Mouse (Mus musculus): ENCODE measurements around the gene Sv2a. TPM values are rescaled to one million over a fixed set of nuclear protein-coding genes. Genes with fewer than 3 reads are reported as not detected.
A peak's percentile ranks its signal among the peaks of the same experiment; 100 is the strongest.
"Not testable (repeated sequence)": the region's sequence is repeated elsewhere in the genome, so short reads cannot be mapped to it uniquely, and the experiment has no call there.

Gene Sv2a
- polyA plus RNA-seq, 1 experiment from 2014 or later, result 78.5 TPM

GRCm38 (mm10) chr3:96161869-96162840, 18.8 kb upstream of the Sv2a start, which contains the start of gene Mtmr11:
Gene Mtmr11 (plus strand): TSS chr3:96162004.
- WGBS, result 8% methylated on average over 16 of the region's 16 CpGs
- ATAC-seq (ENCODE audit: low read depth), result peak; percentile 44
- H3K4me3 ChIP-seq, result peak within 1 kb of the TSS; percentile 44
- H3K36me3 ChIP-seq, result no peaks in the 10 kb centered on the region
- no peaks in the 10 kb centered on the region for H3K27me3 ChIP-seq
- H3K4me2 ChIP-seq, result peak within 1 kb of the TSS; percentile 78
- peak within 1 kb of the TSS; percentile 72 for H3K9ac ChIP-seq
- no peaks in the 10 kb centered on the region for H3K9me3 ChIP-seq
- 0 out of 2 replicates have a peak within 1 kb of the TSS, but pooled peaks have one; percentile 33 for H3K27ac ChIP-seq (replicated peaks)
- H3K4me1 ChIP-seq (replicated peaks), result peaks cover 25% of the 10 kb centered on the region

- Histone ChIP-seq H3K9me3 (no peaks in the 10 kb centered on the region), H3K4me1 (replicated peaks) (peaks cover 25% of the 10 kb centered on the region), H3K27me3 (no peaks in the 10 kb centered on the region), H3K27ac (replicated peaks) (no peak overlapping the region), H3K4me3 (no peak overlapping the region), H3K36me3 (no peaks in the 10 kb centered on the region), H3K9ac (0 out of 2 replicates have a peak overlapping the region, but pooled peaks have one; percentile 72), H3K4me2 (peak overlapping the region; percentile 78)
- WGBS, result 87% methylated on average over 6 of the region's 6 CpGs
- no peak for ATAC-seq (ENCODE audit: low read depth)
Observed at GRCm38 (mm10) chr3:96163040-96163439, 17.9 kb upstream of the Sv2a start.

GRCm38 (mm10) chr3:96168466-96169158, 12.3 kb upstream of the Sv2a start:
- no peaks in the 10 kb centered on the region for H3K27me3 ChIP-seq
- no peak for ATAC-seq (ENCODE audit: low read depth)
- no peak overlapping the region for H3K4me2 ChIP-seq
- peaks cover 25% of the 10 kb centered on the region for H3K4me1 ChIP-seq (replicated peaks)
- no peak overlapping the region for H3K9ac ChIP-seq
- H3K27ac ChIP-seq (replicated peaks), result 0 out of 2 replicates have a peak overlapping the region, but pooled peaks have one; percentile 9
- H3K4me3 ChIP-seq, result no peak overlapping the region
- H3K36me3 ChIP-seq, result no peaks in the 10 kb centered on the region
- no peaks in the 10 kb centered on the region for H3K9me3 ChIP-seq
- WGBS, result 74% methylated on average over 12 of the region's 12 CpGs

GRCm38 (mm10) chr3:96170276-96170675, 10.7 kb upstream of the Sv2a start:
- no peak overlapping the region for H3K9ac ChIP-seq
- ATAC-seq (ENCODE audit: low read depth), result no peak
- 91% methylated on average over 4 of the region's 4 CpGs for WGBS

GRCm38 (mm10) chr3:96170976-96171545, 9.9 kb upstream of the Sv2a start:
- H3K36me3 ChIP-seq, result peaks cover 22% of the 10 kb centered on the region
- H3K4me3 ChIP-seq, result peak overlapping the region; percentile 74
- peak overlapping the region; percentile 99 for H3K27ac ChIP-seq (replicated peaks)
- no peaks in the 10 kb centered on the region for H3K27me3 ChIP-seq
- H3K9me3 ChIP-seq, result no peaks in the 10 kb centered on the region
- H3K4me1 ChIP-seq (replicated peaks), result peaks cover 44% of the 10 kb centered on the region
- 71% methylated on average over 10 of the region's 10 CpGs for WGBS
- H3K4me2 ChIP-seq, result peak overlapping the region; percentile 96
- peak overlapping the region; percentile 90 for H3K9ac ChIP-seq
- ATAC-seq (ENCODE audit: low read depth), result no peak

More at GRCm38 (mm10) chr3:96170276-96170675, 10.7 kb upstream of the Sv2a start:
- H3K4me1 ChIP-seq (replicated peaks), result peaks cover 40% of the 10 kb centered on the region
- no peak overlapping the region for H3K4me3 ChIP-seq
- H3K27me3 ChIP-seq, result no peaks in the 10 kb centered on the region
- peaks cover 15% of the 10 kb centered on the region for H3K36me3 ChIP-seq
- peak overlapping the region; percentile 42 for H3K27ac ChIP-seq (replicated peaks)
- H3K9me3 ChIP-seq, result no peaks in the 10 kb centered on the region
- no peak overlapping the region for H3K4me2 ChIP-seq

DNA sequence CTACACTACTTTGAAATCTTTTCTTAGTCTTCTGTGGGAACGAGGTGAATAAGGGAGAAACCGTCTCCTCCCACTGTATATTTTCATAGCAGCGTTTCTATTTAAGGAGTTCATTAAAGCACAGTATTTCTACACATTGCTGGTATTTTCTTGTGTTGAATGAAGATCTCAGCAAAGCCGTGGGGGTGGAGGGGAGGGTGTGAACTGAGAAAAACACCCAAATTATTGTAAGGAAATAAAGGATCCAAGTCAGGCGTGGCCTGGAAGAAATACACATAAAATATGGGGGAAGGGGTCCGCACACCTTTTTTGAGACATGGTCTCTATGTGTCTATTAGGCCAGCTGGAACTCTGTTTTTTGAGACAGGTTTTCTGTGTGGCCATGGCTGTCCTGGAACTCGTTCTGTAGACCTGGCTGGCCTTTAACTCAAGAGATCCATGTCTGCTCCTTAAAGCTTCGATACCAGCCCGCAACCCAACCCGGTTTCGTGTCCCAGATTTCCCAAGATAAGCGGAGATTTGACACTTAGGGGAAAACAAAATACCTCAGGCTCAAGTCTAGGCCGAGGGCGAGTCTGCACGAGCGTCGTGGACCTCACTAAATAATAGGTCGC, 9.3 kb upstream of the Sv2a start:
- H3K36me3 ChIP-seq, result peaks cover 28% of the 10 kb centered on the region
- ATAC-seq (ENCODE audit: low read depth), result peak; percentile 29
- H3K9ac ChIP-seq, result peak overlapping the region; percentile 90
- peak overlapping the region; percentile 99 for H3K27ac ChIP-seq (replicated peaks)
- 25% methylated on average over 18 of the region's 18 CpGs for WGBS
- H3K9me3 ChIP-seq, result no peaks in the 10 kb centered on the region
- no peaks in the 10 kb centered on the region for H3K27me3 ChIP-seq
- peak overlapping the region; percentile 74 for H3K4me3 ChIP-seq
- peak overlapping the region; percentile 96 for H3K4me2 ChIP-seq
- H3K4me1 ChIP-seq (replicated peaks), result peaks cover 47% of the 10 kb centered on the region

- Histone ChIP-seq H3K4me2 (peak within 1 kb of the TSS; percentile 96), H3K9ac (peak within 1 kb of the TSS; percentile 90), H3K27ac (replicated peaks) (peak within 1 kb of the TSS; percentile 99), H3K9me3 (no peaks in the 10 kb centered on the region), H3K4me1 (replicated peaks) (peaks cover 47% of the 10 kb centered on the region), H3K36me3 (peaks cover 33% of the 10 kb centered on the region), H3K27me3 (no peaks in the 10 kb centered on the region), H3K4me3 (peak within 1 kb of the TSS; percentile 74)
- under 1% methylated on average over 58 of the region's 58 CpGs for WGBS
- peak; percentile 94 for ATAC-seq (ENCODE audit: low read depth)
Observed at GRCm38 (mm10) chr3:96172197-96173178, 8.5 kb upstream of the Sv2a start, which contains the start of gene Sf3b4. Gene Sf3b4 (plus strand): TSS chr3:96172332.

GRCm38 (mm10) chr3:96173185-96173584, 7.8 kb upstream of the Sv2a start:
- H3K27me3 ChIP-seq, result no peaks in the 10 kb centered on the region
- 35% methylated on average over 7 of the region's 7 CpGs for WGBS
- peaks cover 40% of the 10 kb centered on the region for H3K36me3 ChIP-seq
- H3K27ac ChIP-seq (replicated peaks), result 0 out of 2 replicates have a peak overlapping the region, but pooled peaks have one; percentile 99
- peak overlapping the region; percentile 96 for H3K4me2 ChIP-seq
- peak overlapping the region; percentile 90 for H3K9ac ChIP-seq
- no peak for ATAC-seq (ENCODE audit: low read depth)
- H3K4me1 ChIP-seq (replicated peaks), result peaks cover 47% of the 10 kb centered on the region
- H3K4me3 ChIP-seq, result peak overlapping the region; percentile 74
- H3K9me3 ChIP-seq, result no peaks in the 10 kb centered on the region

DNA sequence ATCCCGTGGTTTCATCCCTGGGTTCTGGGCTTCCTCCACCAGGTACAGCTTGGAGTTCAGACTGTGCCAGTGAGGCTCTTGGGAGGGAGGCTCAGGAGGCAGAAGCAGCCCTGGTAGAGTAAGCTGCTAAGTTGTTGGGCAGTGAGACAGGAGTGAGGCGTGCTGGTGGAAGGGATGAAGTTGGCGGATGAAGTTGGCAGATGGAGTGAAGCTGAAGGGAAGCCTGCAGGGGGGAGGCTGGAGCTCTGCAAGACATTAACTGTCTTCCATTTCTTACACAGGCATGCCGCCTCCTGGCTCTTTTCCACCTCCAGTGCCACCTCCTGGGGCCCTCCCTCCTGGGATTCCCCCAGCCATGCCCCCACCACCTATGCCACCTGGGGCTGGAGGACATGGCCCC, 6.9 kb upstream of the Sv2a start:
- WGBS, result 88% methylated on average over 4 of the region's 4 CpGs
- H3K9me3 ChIP-seq; H3K27ac ChIP-seq (replicated peaks); ATAC-seq (ENCODE audit: low read depth); H3K27me3 ChIP-seq; H3K9ac ChIP-seq: not testable (repeated sequence)
- H3K4me1 ChIP-seq (replicated peaks), result peaks cover 47% of the 10 kb centered on the region
- 0 out of 2 replicates have a peak overlapping the region, but pooled peaks have one; percentile 74 for H3K4me3 ChIP-seq
- H3K36me3 ChIP-seq, result peaks cover 48% of the 10 kb centered on the region
- 0 out of 2 replicates have a peak overlapping the region, but pooled peaks have one; percentile 18 for H3K4me2 ChIP-seq

DNA sequence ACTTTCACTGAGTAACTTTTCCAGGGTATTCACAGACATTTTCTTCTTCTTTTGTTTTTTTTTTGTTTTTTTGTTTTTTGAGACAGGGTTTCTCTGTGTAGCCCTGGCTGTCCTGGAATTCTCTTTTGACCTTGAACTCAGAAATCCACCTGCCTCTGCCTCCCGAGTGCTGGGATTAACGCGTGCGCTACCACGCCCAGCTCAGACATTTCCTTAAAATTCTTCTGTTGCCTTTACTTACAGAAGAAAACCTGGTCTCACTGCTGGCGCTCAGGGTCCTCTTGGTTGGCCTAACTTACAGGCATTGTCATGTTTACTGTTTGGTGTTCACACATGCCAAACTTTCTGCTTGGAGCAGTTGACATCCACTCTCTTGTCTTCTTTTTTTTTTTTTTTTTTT, 5.7 kb upstream of the Sv2a start:
- Histone ChIP-seq H3K36me3 (peaks cover 48% of the 10 kb centered on the region), H3K4me2 (no peak overlapping the region), H3K4me1 (replicated peaks) (peaks cover 50% of the 10 kb centered on the region), H3K4me3 (no peak overlapping the region), H3K27me3 (no peaks in the 10 kb centered on the region), H3K9ac (no peak overlapping the region), H3K9me3 (no peaks in the 10 kb centered on the region), H3K27ac (replicated peaks) (no peak overlapping the region)
- ATAC-seq (ENCODE audit: low read depth), result no peak
- WGBS, result 97% methylated on average over 6 of the region's 6 CpGs

Data from neural tube, embryonic 13.5 days (tissue).